Mouse (Mus musculus): ENCODE measurements at regions not wholly inside any gene's neighbourhood (a gene's known extent, or its start where the extent isn't known, plus 50 kb on each side); places are given as distances from the start of the nearest gene placed in this dataset.
"Not testable (repeated sequence)": the region's sequence is repeated elsewhere in the genome, so short reads cannot be mapped to it uniquely, and the experiment has no call there.

- TF ChIP-seq CTCF (IDR thresholded peaks at IDR 0.05; ENCODE audit: low read depth, low read length): no peak
- TF ChIP-seq TAL1 (conservative IDR thresholded peaks at IDR 0.05; ENCODE audit: low read depth, low read length): no peak
- TF ChIP-seq GATA2 (IDR thresholded peaks at IDR 0.05; ENCODE audit: borderline replicate concordance, low read depth, low read length): no peak
- TF ChIP-seq GATA1 (IDR thresholded peaks at IDR 0.05; ENCODE audit: borderline replicate concordance, low read length): no peak
- TF ChIP-seq POLR2AphosphoS5 (IDR thresholded peaks at IDR 0.05; ENCODE audit: insufficient replicate concordance, low read depth, low read length): no peak
- Histone ChIP-seq H3K4me3 (ENCODE audit: low read depth, low read length) (no peak overlapping the region), H3K27me3 (ENCODE audit: insufficient read depth, low read length) (no peaks in the 10 kb centered on the region), H3K4me1 (ENCODE audit: insufficient read depth, low read depth, low read length) (no peaks in the 10 kb centered on the region), H3K36me3 (replicated peaks) (no peaks in the 10 kb centered on the region), H3K9me3 (replicated peaks) (peaks cover 44% of the 10 kb centered on the region)
- no peak for DNase-seq (ENCODE audit: low spot score)
- no peak for ATAC-seq (ENCODE audit: extremely low read depth, insufficient number of reproducible peaks, low FRiP score, poor library complexity, severe bottlenecking)
Observed at GRCm38 (mm10) chr13:72302436-72303125, 326.0 kb upstream of the Irx2 start.

GRCm38 (mm10) chr13:72303126-72303760, 325.4 kb upstream of the Irx2 start:
- ATAC-seq (ENCODE audit: extremely low read depth, insufficient number of reproducible peaks, low FRiP score, poor library complexity, severe bottlenecking) (no peak), DNase-seq (ENCODE audit: low spot score) (no peak)
- Histone ChIP-seq H3K36me3 (replicated peaks) (no peaks in the 10 kb centered on the region), H3K4me1 (ENCODE audit: insufficient read depth, low read depth, low read length) (no peaks in the 10 kb centered on the region), H3K4me3 (ENCODE audit: low read depth, low read length) (no peak overlapping the region), H3K9me3 (replicated peaks) (peaks cover 42% of the 10 kb centered on the region), H3K27me3 (ENCODE audit: insufficient read depth, low read length) (no peaks in the 10 kb centered on the region)
- TF ChIP-seq CTCF (IDR thresholded peaks at IDR 0.05; ENCODE audit: low read depth, low read length) (no peak), TAL1 (conservative IDR thresholded peaks at IDR 0.05; ENCODE audit: low read depth, low read length) (no peak)

- peaks cover 36% of the 10 kb centered on the region for H3K9me3 ChIP-seq (replicated peaks)
- no peaks in the 10 kb centered on the region for H3K4me1 ChIP-seq (ENCODE audit: insufficient read depth, low read depth, low read length)
- ATAC-seq (ENCODE audit: extremely low read depth, insufficient number of reproducible peaks, low FRiP score, poor library complexity, severe bottlenecking) (no peak), DNase-seq (ENCODE audit: low spot score) (no peak)
- no peaks in the 10 kb centered on the region for H3K27me3 ChIP-seq (ENCODE audit: insufficient read depth, low read length)
- no peaks in the 10 kb centered on the region for H3K36me3 ChIP-seq (replicated peaks)
- TF ChIP-seq POLR2AphosphoS5 (IDR thresholded peaks at IDR 0.05; ENCODE audit: insufficient replicate concordance, low read depth, low read length) (no peak), GATA1 (IDR thresholded peaks at IDR 0.05; ENCODE audit: borderline replicate concordance, low read length) (no peak), CTCF (IDR thresholded peaks at IDR 0.05; ENCODE audit: low read depth, low read length) (no peak), TAL1 (conservative IDR thresholded peaks at IDR 0.05; ENCODE audit: low read depth, low read length) (no peak), GATA2 (IDR thresholded peaks at IDR 0.05; ENCODE audit: borderline replicate concordance, low read depth, low read length) (no peak)
- H3K4me3 ChIP-seq (ENCODE audit: low read depth, low read length): no peak overlapping the region
Observed at GRCm38 (mm10) chr13:72324041-72324690, 304.5 kb upstream of the Irx2 start.

GRCm38 (mm10) chr13:72326201-72326600, 302.4 kb upstream of the Irx2 start:
- not testable (repeated sequence) for H3K4me3 ChIP-seq (ENCODE audit: low read depth, low read length); H3K36me3 ChIP-seq (replicated peaks); H3K27me3 ChIP-seq (ENCODE audit: insufficient read depth, low read length); H3K4me1 ChIP-seq (ENCODE audit: insufficient read depth, low read depth, low read length); DNase-seq (ENCODE audit: low spot score); ATAC-seq (ENCODE audit: extremely low read depth, insufficient number of reproducible peaks, low FRiP score, poor library complexity, severe bottlenecking)
- H3K9me3 ChIP-seq (replicated peaks): peaks cover 37% of the 10 kb centered on the region

- DNase-seq (ENCODE audit: low spot score) (no peak), ATAC-seq (ENCODE audit: extremely low read depth, insufficient number of reproducible peaks, low FRiP score, poor library complexity, severe bottlenecking) (no peak)
- H3K36me3 ChIP-seq (replicated peaks): no peaks in the 10 kb centered on the region
- H3K4me3 ChIP-seq (ENCODE audit: low read depth, low read length): no peak overlapping the region
- TF ChIP-seq CTCF (IDR thresholded peaks at IDR 0.05; ENCODE audit: low read depth, low read length): no peak
- no peak for TF ChIP-seq GATA1 (IDR thresholded peaks at IDR 0.05; ENCODE audit: borderline replicate concordance, low read length)
- no peak for TF ChIP-seq TAL1 (conservative IDR thresholded peaks at IDR 0.05; ENCODE audit: low read depth, low read length)
- TF ChIP-seq GATA2 (IDR thresholded peaks at IDR 0.05; ENCODE audit: borderline replicate concordance, low read depth, low read length): no peak
- no peak for TF ChIP-seq POLR2AphosphoS5 (IDR thresholded peaks at IDR 0.05; ENCODE audit: insufficient replicate concordance, low read depth, low read length)
- no peaks in the 10 kb centered on the region for H3K27me3 ChIP-seq (ENCODE audit: insufficient read depth, low read length)
- peaks cover 24% of the 10 kb centered on the region for H3K9me3 ChIP-seq (replicated peaks)
- H3K4me1 ChIP-seq (ENCODE audit: insufficient read depth, low read depth, low read length): no peaks in the 10 kb centered on the region
Observed at GRCm38 (mm10) chr13:72345647-72346133, 282.9 kb upstream of the Irx2 start.

- Histone ChIP-seq H3K4me3 (ENCODE audit: low read depth, low read length) (no peak overlapping the region), H3K36me3 (replicated peaks) (no peaks in the 10 kb centered on the region), H3K9me3 (replicated peaks) (peaks cover 19% of the 10 kb centered on the region), H3K27me3 (ENCODE audit: insufficient read depth, low read length) (no peaks in the 10 kb centered on the region), H3K4me1 (ENCODE audit: insufficient read depth, low read depth, low read length) (no peaks in the 10 kb centered on the region)
- no peak for ATAC-seq (ENCODE audit: extremely low read depth, insufficient number of reproducible peaks, low FRiP score, poor library complexity, severe bottlenecking)
- TF ChIP-seq GATA1 (IDR thresholded peaks at IDR 0.05; ENCODE audit: borderline replicate concordance, low read length): no peak
- TF ChIP-seq TAL1 (conservative IDR thresholded peaks at IDR 0.05; ENCODE audit: low read depth, low read length): no peak
- TF ChIP-seq POLR2AphosphoS5 (IDR thresholded peaks at IDR 0.05; ENCODE audit: insufficient replicate concordance, low read depth, low read length): no peak
- TF ChIP-seq CTCF (IDR thresholded peaks at IDR 0.05; ENCODE audit: low read depth, low read length): no peak
- no peak for TF ChIP-seq GATA2 (IDR thresholded peaks at IDR 0.05; ENCODE audit: borderline replicate concordance, low read depth, low read length)
- no peak for DNase-seq (ENCODE audit: low spot score)
Observed at GRCm38 (mm10) chr13:72346207-72346943, 282.2 kb upstream of the Irx2 start.
